Mouse (Mus musculus) embryonic fibroblast, embryonic 13.5 days (primary cell): ENCODE results near the gene Eprs.

ENCODE experiments used
- CTCF ChIP-seq: IDR thresholded peaks from 2 replicates; pipeline ENCODE4 v1.5.1; 2011; ENCODE audit warnings: mild to moderate bottlenecking, control low read depth, low read length, moderate library complexity, borderline replicate concordance; ENCODE audit not compliant: insufficient read depth
- POLR2A ChIP-seq: IDR thresholded peaks from 2 replicates; pipeline ENCODE4 v1.6.1; 2011; ENCODE audit warnings: low read depth, mild to moderate bottlenecking, control low read depth, low read length, moderate library complexity

DNA sequence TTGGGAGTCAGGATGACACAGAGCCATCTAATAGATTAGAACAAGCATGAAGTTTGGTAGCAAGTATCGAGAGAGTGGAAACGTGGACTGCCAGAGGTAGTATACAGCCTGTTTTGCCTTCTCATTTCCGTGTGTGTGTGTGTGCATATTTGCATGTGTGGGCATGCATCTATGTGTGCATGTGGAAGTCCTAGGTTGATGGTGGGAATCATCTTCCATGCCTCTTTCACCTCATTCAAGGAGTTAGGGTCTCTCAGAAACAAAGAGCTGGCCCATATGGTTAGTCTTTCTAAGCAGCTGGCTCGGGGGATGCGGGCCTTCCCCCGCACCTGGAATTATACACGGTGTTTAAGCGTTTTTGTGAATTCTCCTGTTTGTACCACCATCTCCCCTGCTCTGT lies 33.0 kb upstream of the Eprs start:
- TF ChIP-seq CTCF (no peak), POLR2A (no peak)
